Mouse (Mus musculus) embryonic stem cell, embryonic (primary cell): ENCODE measurements around the gene Flt3l.

Experiments used
- CTCF ChIA-PET, 4 experiments: fragments of 300-600 bp in 2 of 4; fragments of 350-600 bp in 2 of 4; sonication (Branson Sonifier 250); formaldehyde crosslinking; loops; one replicate each; lab custom pipeline; 2022; ENCODE audit warnings: inconsistent platforms in 2 of 4; lab: Charles Lee
- POLR2A ChIA-PET, 4 experiments: fragments of 300-600 bp in 2 of 4; fragments of 350-600 bp in 2 of 4; sonication (Branson Sonifier 250); formaldehyde crosslinking; loops; one replicate each; lab custom pipeline; 2022; ENCODE audit warnings: antibody characterized with exemption in 4 of 4, inconsistent platforms in 1 of 4; lab: Charles Lee

Gene Flt3l

DNA sequence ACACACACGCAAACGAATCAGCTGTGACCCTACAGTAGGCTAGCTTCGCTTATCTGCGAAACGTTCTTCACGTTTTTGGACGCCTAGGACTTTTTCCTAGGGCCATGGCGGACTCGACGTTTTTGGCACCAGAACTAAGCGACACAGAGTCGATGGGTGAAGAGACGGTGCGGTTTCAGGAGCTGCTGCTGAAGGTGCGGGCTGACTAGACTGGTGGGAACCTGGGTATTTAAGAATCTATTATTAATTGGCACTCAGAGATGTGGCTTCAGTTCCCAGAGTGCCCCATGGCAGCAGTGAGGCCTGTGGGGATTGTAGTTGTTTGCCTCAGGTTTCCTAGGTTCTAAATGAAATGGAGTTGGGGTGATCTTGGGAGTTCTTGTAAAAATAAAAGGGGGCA lies 20.0 kb upstream of the Flt3l start:
- CTCF ChIA-PET: interaction anchor here in 3 of 4 experiments (0.6 to 3.0 kb wide), 15 partner anchors 9 to 185 kb away, joined by 3 to 34 read pairs (median 4); partner anchors contain the start of genes Flt3l (in 2 of the 3), Gm45713 (in 2 of the 3), Ccdc155 (in 1 of the 3) and Rcn3 (in 1 of the 3)
- POLR2A ChIA-PET: interaction anchor here in 2 of 4 experiments (0.6 to 7.3 kb wide), 21 partner anchors 8 to 562 kb away, joined by 3 to 57 read pairs (median 5); partner anchors contain the start of genes Atf5 (in 1 of the 2), Il4i1 (in 1 of the 2), Nup62 (in 1 of the 2) and Rcn3 (in 1 of the 2)

DNA sequence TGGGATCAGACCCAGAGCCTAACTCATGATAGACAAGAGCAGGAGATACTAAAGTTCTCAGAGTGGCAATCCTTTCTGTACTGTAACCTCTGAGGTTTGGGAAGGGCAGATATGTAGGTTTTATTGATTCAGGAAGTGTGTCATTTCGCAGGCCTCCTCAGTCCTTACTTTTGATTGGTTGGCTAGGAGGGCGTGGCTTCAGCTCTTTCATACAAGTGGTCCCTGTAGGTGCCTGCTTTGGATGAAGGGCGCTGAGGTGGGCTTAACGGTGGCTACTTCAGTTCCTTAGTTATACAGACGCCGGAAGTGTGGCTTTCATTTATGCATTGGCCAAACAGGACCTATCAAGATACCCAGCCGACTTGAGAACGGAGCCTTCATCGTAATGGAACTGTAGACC lies 19.4 kb upstream of the Flt3l start:
- CTCF ChIA-PET: interaction anchor here in 3 of 4 experiments (0.5 to 3.0 kb wide), 36 partner anchors 8 to 473 kb away, joined by 3 to 34 read pairs (median 4); partner anchors contain the start of genes Ccdc155 (in 2 of the 3), Flt3l (in 2 of the 3), Gm45713 (in 2 of the 3) and Gys1 (in 1 of the 3)

DNA sequence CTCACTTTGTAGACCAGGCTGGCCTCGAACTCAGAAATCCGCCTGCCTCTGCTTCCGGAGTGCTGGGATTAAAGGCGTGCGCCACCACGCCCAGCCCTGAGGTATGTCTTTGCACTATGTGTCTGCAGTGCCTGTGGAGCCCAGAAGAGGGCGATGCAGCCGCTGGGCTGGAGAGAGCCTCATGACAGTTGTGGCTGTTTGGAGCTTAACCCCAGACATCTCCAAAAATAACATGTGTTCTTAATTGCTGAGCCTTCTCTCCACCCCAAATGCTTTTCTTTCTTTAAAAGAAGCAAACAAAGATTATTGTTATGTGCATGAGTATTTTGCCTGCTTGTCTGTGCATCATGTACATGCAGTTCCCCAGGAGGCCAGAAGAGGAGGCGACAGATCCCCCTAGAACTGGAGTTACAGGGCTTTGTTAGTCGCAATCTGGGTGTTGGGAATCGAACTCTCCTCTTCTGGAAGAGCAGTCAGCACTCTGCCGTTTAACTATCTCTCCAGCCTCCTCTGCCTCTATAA lies 18.8 kb upstream of the Flt3l start:
- ChIA-PET CTCF (interaction anchor here in 3 of 4 experiments (0.5 to 3.0 kb wide), 49 partner anchors 8 to 501 kb away, joined by 3 to 34 read pairs (median 4); partner anchors contain the start of genes Flt3l (in 3 of the 3), Gm45713 (in 3 of the 3), Ccdc155 (in 2 of the 3) and Gys1 (in 2 of the 3)), POLR2A (interaction anchor here in 3 of 4 experiments (0.6 to 7.3 kb wide), 144 partner anchors 9 to 741 kb away, joined by 3 to 144 read pairs (median 4); partner anchors contain the start of genes Ccdc155 (in 2 of the 3), Fcgrt (in 2 of the 3), Gys1 (in 2 of the 3) and Plekha4 (in 2 of the 3))

More for the DNA sequence above, 19.4 kb upstream of the Flt3l start:
- POLR2A ChIA-PET: interaction anchor here in 3 of 4 experiments (0.6 to 7.3 kb wide), 66 partner anchors 8 to 517 kb away, joined by 3 to 144 read pairs (median 7); partner anchors contain the start of genes Ccdc155 (in 2 of the 3), Fcgrt (in 2 of the 3), Rpl13a (in 2 of the 3) and Rras (in 2 of the 3)

DNA sequence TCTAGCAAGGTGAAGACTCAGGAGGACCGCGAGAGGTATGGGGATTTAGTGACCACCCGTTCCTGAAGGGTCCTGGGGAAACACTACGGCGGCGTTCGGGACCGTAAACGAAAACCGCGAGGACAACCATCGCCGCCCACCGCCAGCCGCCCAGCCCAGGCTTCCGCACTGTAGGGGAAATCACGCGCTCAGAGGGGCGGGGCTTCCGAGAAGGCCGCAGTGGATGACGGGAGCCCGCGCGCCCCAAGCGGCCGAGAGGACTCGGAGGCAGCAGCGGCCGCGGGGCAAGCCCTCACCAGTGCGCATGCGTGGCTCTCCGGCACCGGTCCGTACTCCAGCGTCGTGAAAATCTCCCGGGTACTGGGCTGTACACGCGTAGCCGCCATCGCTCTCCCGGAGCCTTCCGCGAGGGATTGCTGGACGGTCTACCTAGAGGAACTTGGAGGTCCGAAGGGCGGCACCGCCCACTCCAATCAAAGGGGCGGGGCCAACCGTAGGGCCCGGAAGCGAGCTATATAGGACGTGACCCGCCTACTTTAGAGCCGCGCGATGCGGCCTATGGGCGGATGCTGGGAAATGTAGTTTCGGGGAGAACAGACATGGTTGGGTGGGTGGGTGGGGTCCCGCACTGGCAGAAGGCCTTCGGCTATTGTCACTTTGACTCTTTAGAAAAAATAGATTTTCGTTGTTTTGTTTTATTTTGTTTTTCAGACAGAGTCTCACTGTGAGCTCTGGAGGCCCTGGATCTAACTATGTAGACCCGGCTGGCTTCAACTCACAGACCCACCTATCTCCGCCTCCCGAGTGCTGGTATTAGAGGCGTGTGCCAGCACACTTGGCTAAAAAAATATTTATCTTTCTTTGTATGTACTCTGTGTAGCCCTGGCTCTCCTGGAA lies 18.1 kb upstream of the Flt3l start, which contains the start of the genes Pih1d1 and Aldh16a1:
TSS of gene Pih1d1 (plus strand) at position 208 of the 897 bp plus-strand sequence.
TSS of gene Aldh16a1 (minus strand) at position 489 of the 897 bp plus-strand sequence.
- CTCF ChIA-PET: interaction anchor here in 3 of 4 experiments (0.5 to 3.0 kb wide), 42 partner anchors 9 to 501 kb away, joined by 3 to 34 read pairs (median 4); partner anchors contain the start of genes Flt3l (in 2 of the 3), Gm45713 (in 2 of the 3), Gys1 (in 2 of the 3) and Ccdc155 (in 1 of the 3)
- POLR2A ChIA-PET: interaction anchor here in 3 of 4 experiments (0.5 to 7.3 kb wide), 138 partner anchors 9 to 742 kb away, joined by 3 to 144 read pairs (median 5); partner anchors contain the start of genes Ccdc155 (in 2 of the 3), Fcgrt (in 2 of the 3), Gys1 (in 2 of the 3) and Plekha4 (in 2 of the 3)

DNA sequence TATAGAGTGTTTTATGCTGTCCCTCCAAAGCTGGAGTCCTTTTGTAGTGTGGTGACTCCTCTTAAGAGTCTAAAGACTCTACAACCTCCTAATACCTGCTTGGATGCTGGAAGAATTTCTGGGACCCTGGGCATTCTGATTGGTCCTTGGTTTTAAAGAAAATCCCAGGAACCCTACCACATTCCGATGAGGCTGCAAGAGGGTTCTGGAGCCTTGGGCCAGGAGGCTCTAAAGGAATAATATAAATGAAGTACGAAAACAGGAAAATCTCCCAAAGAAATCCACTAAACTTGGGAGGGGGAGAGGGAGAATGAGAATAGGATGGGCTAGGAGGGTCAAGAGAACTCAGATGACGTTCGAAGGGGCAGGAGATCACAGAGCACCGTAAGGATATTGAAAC lies 17.4 kb upstream of the Flt3l start:
- ChIA-PET POLR2A (interaction anchor here in 3 of 4 experiments (0.8 to 7.3 kb wide), 42 partner anchors 8 to 485 kb away, joined by 3 to 144 read pairs (median 9); partner anchors contain the start of genes Fcgrt (in 2 of the 3), Rpl13a (in 2 of the 3), Rras (in 2 of the 3) and Slc17a7 (in 2 of the 3)), CTCF (interaction anchor here in 3 of 4 experiments (0.6 to 2.2 kb wide), 5 partner anchors 9 to 292 kb away, joined by 3 to 13 read pairs (median 4); no protein-coding TSS in a partner anchor)

DNA sequence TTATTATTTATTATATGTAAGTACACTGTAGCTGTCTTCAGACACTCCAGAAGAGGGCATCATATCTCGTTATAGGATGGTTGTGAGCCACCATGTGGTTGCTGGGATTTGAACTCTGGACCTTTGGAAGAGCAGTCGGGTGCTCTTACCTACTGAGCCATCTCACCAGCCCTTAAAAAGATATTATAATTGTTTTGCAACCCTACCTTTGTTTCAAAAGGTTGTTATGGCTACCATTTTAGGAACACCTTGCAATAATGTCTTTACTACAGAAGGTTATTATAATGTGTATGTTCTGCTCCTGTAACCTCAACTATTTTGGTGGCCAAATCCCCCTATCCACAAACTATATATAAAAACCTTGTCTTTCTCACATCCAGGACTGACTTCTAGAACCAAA lies 16.8 kb upstream of the Flt3l start:
- ChIA-PET POLR2A (interaction anchor here in 3 of 4 experiments (0.8 to 7.3 kb wide), 35 partner anchors 7 to 283 kb away, joined by 3 to 144 read pairs (median 9); partner anchors contain the start of genes Rpl13a (in 2 of the 3), Slc17a7 (in 2 of the 3), Ccdc155 (in 1 of the 3) and Fcgrt (in 1 of the 3)), CTCF (interaction anchor here in 3 of 4 experiments (0.6 to 1.5 kb wide), 4 partner anchors 9 to 292 kb away, joined by 3 to 13 read pairs (median 4); no protein-coding TSS in a partner anchor)

DNA sequence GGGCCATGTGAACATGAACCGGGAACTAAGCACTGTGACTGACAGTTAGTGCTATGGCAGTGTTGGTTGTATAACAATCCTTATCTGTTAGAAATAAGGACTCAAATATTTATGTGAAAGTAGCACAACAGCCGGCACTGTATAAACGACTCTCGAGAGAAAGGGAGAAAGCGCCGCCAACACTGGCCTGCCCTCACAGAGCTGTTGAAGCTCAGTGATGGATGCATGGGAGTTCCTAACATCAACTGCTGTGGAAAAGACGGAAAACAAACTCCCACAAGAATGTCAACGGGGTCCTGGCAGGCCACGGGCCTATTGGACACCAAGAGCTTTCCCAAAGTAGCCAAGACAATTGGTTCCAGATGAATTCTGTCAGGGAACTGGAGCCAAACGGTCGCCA lies 15.1 kb upstream of the Flt3l start:
- CTCF ChIA-PET: interaction anchor here (0.6 to 3.4 kb wide), 10 partner anchors 15 to 253 kb away, joined by 3 to 10 read pairs (median 4); partner anchors contain the start of genes Flt3l (in 3 of the 4), Gm45713 (in 3 of the 4) and Prmt1 (in 1 of the 4)
- POLR2A ChIA-PET: interaction anchor here in 3 of 4 experiments (0.7 to 7.3 kb wide), 27 partner anchors 9 to 302 kb away, joined by 3 to 144 read pairs (median 4); partner anchors contain the start of genes Flt3l (in 3 of the 3), Gm45713 (in 3 of the 3), Ccdc155 (in 2 of the 3) and Rpl13a (in 2 of the 3)

DNA sequence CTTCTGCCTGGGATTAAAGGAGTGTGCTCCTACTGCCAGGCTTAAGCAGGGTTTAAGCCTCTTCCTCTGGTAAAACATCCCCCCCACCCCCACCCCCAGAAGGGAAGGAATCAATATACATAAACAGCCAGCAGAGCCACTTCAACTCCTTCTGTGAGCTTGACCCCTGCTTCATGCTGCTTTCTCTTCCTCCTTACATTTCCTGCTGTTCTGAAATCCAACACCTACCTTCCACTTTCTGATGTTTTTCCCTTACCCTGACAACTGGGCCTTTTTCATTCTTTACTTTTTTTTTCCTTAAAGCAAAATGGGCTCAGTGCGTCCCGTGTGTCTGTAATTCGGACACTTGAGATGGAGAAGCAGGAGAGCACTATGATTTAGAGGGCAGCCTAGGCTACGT lies 14.1 kb upstream of the Flt3l start:
- CTCF ChIA-PET: interaction anchor here (0.5 to 3.4 kb wide), 15 partner anchors 12 to 254 kb away, joined by 3 to 10 read pairs (median 4); partner anchors contain the start of genes Flt3l (in 3 of the 4), Gm45713 (in 3 of the 4) and Ap2a1 (in 1 of the 4)
- POLR2A ChIA-PET: interaction anchor here (0.6 to 7.3 kb wide), 24 partner anchors 8 to 312 kb away, joined by 3 to 144 read pairs (median 4); partner anchors contain the start of genes Rpl13a (in 3 of the 4), Flt3l (in 2 of the 4), Gm45713 (in 2 of the 4) and Ccdc155 (in 1 of the 4)

DNA sequence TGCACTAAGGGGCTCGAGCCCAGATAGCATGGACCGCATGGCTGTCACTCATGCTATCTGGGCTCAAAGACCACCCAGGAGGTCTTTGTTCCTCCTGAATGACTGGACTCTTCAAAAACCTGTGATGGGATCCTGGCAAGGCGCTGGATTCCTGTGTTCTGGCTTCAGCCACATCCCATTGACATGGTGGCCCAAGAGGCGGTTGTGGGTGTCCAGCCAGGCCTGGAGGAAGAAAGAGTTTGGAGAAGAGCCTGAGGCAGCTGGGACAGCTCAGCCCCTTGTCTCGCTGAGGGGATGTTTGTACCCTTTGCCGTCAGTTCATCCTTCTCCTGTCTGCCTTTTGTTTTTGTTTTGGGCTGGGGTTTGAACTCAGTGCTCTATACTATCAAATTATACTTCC lies 13.3 kb upstream of the Flt3l start:
- POLR2A ChIA-PET: interaction anchor here in 3 of 4 experiments (0.5 to 7.3 kb wide), 7 partner anchors 12 to 308 kb away, joined by 3 to 144 read pairs (median 3); partner anchors contain the start of genes Rpl13a (in 2 of the 3), Rps11 (in 1 of the 3) and Slc17a7 (in 1 of the 3)
- CTCF ChIA-PET: interaction anchor here (0.6 to 3.4 kb wide), 6 partner anchors 13 to 220 kb away, joined by 3 to 10 read pairs (median 4); partner anchors contain the start of genes Flt3l (in 3 of the 4), Gm45713 (in 3 of the 4) and Ap2a1 (in 1 of the 4)

DNA sequence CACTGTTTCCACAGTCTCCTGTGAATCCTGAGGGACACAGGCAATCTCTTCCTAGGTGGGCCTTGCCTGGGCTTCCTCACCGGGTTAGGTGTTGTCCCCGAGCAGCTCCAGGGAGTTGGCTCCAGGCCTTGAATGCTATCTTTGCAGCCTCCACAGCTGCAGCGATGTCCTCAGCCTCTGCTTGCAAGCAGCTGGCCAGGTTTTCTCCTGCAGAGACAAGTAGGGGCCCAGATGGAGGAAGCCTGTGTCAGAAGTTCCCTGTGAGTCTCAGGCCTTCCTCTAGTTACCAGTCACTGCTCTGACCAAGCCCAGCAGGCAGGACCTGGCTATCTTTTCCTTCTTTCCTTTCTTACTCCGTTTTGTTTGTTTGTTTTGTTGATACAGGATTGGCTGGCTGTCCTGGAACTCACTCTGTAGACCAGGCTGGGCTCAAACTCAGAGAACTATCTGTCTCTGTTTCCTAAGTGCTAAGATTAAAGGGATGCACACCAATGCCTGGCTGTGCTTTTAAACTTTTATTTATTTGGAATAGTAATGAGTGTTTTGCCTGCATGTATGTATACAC lies 12.4 kb upstream of the Flt3l start:
- ChIA-PET CTCF (no interaction called here), POLR2A (interaction anchor here in 2 of 4 experiments (1.1 to 7.3 kb wide), 3 partner anchors 15 to 20 kb away, joined by 3 to 101 read pairs (median 57); partner anchors contain the start of genes Rpl13a (in 1 of the 2) and Slc17a7 (in 1 of the 2))

DNA sequence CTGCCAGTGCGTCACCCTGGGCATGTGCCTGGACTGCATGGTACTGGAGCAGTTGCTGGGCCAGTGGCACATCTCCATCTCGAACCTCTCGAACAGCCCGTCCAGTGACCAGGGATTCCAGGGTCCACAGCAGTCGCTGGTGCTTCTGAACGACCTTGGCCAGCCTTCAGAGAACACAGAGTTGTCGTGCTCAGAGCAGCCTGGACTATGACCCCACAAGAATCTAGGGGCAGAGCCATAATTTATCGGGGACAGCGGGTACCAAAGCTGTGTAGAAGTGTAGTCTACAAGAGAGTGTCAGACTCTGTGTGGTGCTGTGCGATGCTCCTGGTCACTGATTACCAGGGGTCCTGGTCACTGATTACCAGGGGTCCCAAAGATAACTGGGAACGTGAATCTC lies 11.7 kb upstream of the Flt3l start:
- CTCF ChIA-PET: no interaction called here
- POLR2A ChIA-PET: interaction anchor here in 2 of 4 experiments (1.0 to 2.2 kb wide), 4 partner anchors 11 to 56 kb away, joined by 3 to 9 read pairs (median 3); partner anchors contain the start of genes Flt3l (in 1 of the 2), Gm45713 (in 1 of the 2) and Rcn3 (in 1 of the 2)

DNA sequence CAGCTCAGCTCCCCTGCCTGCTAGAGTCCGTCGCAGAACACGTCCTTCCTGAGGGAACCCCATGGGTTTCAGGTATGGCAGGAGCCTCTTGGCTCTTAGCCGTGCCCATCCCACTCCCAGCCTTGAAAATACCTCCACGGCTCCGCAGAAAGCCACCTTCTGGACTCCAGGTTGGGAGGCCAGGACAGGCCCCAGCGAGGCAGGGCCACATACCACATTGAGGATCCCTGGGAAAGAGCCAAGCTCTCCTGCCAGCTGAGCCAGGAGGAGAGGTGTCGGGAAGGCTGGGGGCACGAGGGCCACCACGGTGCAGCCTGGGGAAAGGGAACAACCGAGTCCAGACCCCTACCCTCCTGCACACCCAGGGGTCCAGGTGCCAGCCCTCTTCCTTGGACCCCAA lies 11.0 kb upstream of the Flt3l start:
- POLR2A ChIA-PET: interaction anchor here in 2 of 4 experiments (1.0 to 2.2 kb wide), 6 partner anchors 10 to 89 kb away, joined by 3 to 9 read pairs (median 4); partner anchors contain the start of genes Flt3l (in 2 of the 2), Gm45713 (in 1 of the 2) and Rcn3 (in 1 of the 2)
- CTCF ChIA-PET: no interaction called here

DNA sequence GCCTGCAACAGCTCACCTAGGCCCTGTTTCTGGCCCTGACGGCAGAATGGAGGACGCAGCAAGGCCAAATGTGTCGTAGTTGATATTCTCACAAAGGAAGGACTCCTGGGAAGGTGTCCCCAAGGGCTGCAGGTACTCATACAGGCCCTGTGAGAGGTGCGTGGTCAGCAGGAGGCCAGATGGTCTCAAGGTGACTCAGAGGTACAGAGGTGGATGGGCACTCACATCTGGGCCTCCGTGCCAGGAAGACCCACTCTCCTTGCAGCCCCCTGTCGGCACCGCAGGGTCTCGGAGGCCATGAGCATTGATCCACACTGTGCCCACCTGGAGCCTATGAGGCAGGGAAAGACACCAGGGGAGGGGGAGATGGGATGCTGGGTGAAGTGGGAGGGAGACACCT lies 9.2 kb upstream of the Flt3l start:
- ChIA-PET POLR2A (interaction anchor here in 2 of 4 experiments (0.8 to 6.2 kb wide), 7 partner anchors 8 to 78 kb away, joined by 3 to 35 read pairs (median 9); partner anchors contain the start of genes Aldh16a1 (in 2 of the 2), Pih1d1 (in 2 of the 2), Ccdc155 (in 1 of the 2) and Flt3l (in 1 of the 2)), CTCF (interaction anchor here in 2 of 4 experiments (1.1 to 2.7 kb wide), 4 partner anchors 9 to 78 kb away, joined by 3 to 8 read pairs (median 5); partner anchors contain the start of genes Flt3l (in 2 of the 2) and Gm45713 (in 2 of the 2))

DNA sequence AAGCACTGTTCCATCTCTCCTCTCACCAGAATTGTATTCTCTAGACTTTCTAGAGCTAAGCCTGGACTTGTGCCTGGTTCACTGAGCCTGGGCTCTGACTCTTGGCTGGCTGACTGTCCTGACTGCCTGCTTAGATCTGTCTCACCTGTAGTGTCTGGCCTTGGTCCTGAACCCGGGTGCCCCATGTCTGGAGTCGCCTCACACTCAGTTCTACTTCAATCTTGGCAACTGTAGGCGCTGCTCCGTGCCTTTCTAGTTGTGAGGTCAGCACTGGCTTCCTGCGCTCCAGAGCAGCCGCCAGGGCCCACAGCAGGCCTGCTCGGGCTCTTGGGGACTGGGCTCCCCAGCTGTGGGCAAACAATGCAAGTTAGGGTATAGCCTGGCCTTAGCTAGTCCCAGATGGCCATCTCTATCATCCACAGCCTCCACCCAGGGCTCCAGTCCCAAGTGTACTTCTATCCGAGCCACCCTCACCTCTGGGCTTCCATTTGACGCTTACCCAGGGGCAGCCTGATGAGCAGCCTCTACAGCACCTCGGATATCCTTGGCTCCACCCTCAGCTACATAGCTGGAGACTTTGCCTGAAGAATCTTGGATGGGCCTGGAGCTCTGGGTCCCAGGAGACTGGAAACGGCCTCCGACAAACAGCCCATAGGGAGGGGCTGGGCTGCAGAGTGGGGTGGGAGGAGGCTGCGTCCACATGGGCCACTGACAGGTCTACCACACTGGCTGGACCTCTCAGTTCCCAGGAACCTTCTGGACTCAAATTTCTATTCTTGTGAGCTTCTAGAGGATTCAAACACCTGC lies 8.3 kb upstream of the Flt3l start:
- ChIA-PET POLR2A (interaction anchor here in 3 of 4 experiments (0.7 to 6.2 kb wide), 10 partner anchors 9 to 77 kb away, joined by 3 to 35 read pairs (median 4); partner anchors contain the start of genes Aldh16a1 (in 2 of the 3), Pih1d1 (in 2 of the 3), Ccdc155 (in 1 of the 3) and Rpl13a (in 1 of the 3)), CTCF (interaction anchor here in 2 of 4 experiments (0.9 to 2.7 kb wide), 4 partner anchors 8 to 77 kb away, joined by 3 to 8 read pairs (median 6); partner anchors contain the start of genes Flt3l (in 1 of the 2) and Gm45713 (in 1 of the 2))
